Mouse (Mus musculus) spleen, adult 2 months (tissue): ENCODE results near the gene Fnip2.

Experiments used
- CTCF ChIP-seq: fragments of 200-500 bp; IDR thresholded peaks from 2 replicates; pipeline ENCODE4 v1.5.1; 2011; ENCODE audit warnings: mild to moderate bottlenecking, inconsistent platforms; ENCODE audit not compliant: insufficient read depth, insufficient read length, insufficient replicate concordance; ENCODE audit errors: extremely low read depth
- POLR2A ChIP-seq: fragments of 200-500 bp; IDR thresholded peaks from 2 replicates; pipeline ENCODE4 v1.6.1; 2011; ENCODE audit warnings: low read depth, low read length, inconsistent platforms

- TF ChIP-seq POLR2A (no peak), CTCF (no peak)
Measured at GRCm38 (mm10) chr3:79591793-79592471, 24.3 kb upstream of the Fnip2 start.
